Mouse (Mus musculus): ENCODE measurements around the gene Agap2.

DNA sequence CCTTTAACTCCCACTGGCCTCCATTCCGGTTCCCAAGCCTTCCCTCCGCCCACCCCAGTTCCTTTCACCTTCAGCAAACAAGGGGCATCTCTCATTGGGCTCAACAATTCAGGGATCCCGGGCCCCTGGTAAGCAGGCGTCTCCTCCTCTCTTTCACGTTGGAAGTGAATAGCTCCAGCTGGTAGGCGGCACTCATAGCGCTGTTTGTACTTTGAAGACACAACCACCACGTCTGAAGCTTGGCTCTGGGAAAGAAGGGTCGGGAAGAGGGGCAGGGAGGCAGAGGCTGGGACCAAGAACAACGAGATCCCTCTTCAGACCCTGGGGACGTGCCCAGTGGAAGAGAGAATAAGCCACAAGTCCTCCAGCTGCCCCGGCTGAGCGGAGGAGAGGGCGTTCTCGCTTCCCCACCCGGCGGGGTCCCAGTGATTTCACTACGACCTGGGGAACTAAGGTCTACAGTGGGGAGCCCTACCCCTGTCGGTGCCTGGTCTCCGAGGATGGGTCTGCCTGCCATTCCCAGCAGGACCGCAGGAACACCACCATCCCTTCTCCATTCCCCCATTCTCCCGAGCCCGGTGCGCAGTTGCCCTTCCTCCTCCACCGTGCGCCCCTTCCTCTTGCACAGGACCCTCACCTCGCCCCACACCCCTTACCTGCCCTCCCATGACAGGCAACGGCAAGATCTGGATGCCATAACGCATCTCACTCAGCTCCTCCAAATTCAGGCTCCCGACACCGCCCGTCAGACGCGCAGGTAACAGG, 45.4 kb downstream of the Agap2 start:
- peak; percentile 11; the same call in 1 of the 2 replicates for TF ChIP-seq CTCF (IDR thresholded peaks at IDR 0.05; ENCODE audit: low read depth)
- no peak for TF ChIP-seq EP300 (IDR thresholded peaks at IDR 0.05; ENCODE audit: low read depth)
